Mouse (Mus musculus) MEL (cell line): ENCODE data around the gene Gnat1.

ENCODE experiments used
- BHLHE40 ChIP-seq: IDR thresholded peaks from 2 replicates; pipeline ENCODE4 v1.6.1; 2012; ENCODE audit warnings: low read depth, mild to moderate bottlenecking, inconsistent platforms, low read length, improper control_type of control experiment, borderline replicate concordance
- CTCF ChIP-seq, 3 experiments: IDR thresholded peaks in 2 of 3; conservative IDR thresholded peaks in 1 of 3; 2 replicates each; pipeline ENCODE4 v1.5.1; 2011 to 2012; ENCODE audit warnings: low read length in 3 of 3, low read depth in 2 of 3, mild to moderate bottlenecking in 2 of 3, improper control_type of control experiment in 1 of 3, inconsistent platforms in 1 of 3, mixed read lengths in 1 of 3, moderate library complexity in 1 of 3; ENCODE audit not compliant: control insufficient read depth in 1 of 3, insufficient read depth in 1 of 3, poor library complexity in 1 of 3, severe bottlenecking in 1 of 3
- EP300 ChIP-seq, 2 experiments: IDR thresholded peaks; 2 replicates each; pipeline ENCODE4 v1.6.1; 2011; ENCODE audit warnings: improper control_type of control experiment in 2 of 2, low read length in 2 of 2, low read depth in 1 of 2, mild to moderate bottlenecking in 1 of 2
- ETS1 ChIP-seq: IDR thresholded peaks from 2 replicates; pipeline ENCODE4 v1.6.1; 2012; ENCODE audit warnings: low read depth, mild to moderate bottlenecking, inconsistent platforms, low read length, improper control_type of control experiment, moderate library complexity
- JUND ChIP-seq: IDR thresholded peaks from 2 replicates; pipeline ENCODE4 v1.6.1; 2011; ENCODE audit warnings: low read depth, mild to moderate bottlenecking, improper control_type of control experiment, low read length
- MAX ChIP-seq: IDR thresholded peaks from 2 replicates; pipeline ENCODE4 v1.6.1; 2011; ENCODE audit warnings: low read length, improper control_type of control experiment
- MYB ChIP-seq: IDR thresholded peaks from 2 replicates; pipeline ENCODE4 v1.6.1; 2011; ENCODE audit warnings: mild to moderate bottlenecking, low read depth, low read length, improper control_type of control experiment
- NELFE ChIP-seq: IDR thresholded peaks from 2 replicates; pipeline ENCODE4 v1.6.1; 2011; ENCODE audit warnings: low read depth, low read length, improper control_type of control experiment
- POLR2A ChIP-seq, 2 experiments: IDR thresholded peaks; 2 replicates each; pipeline ENCODE4 v1.6.1; 2011 to 2012; ENCODE audit warnings: low read length in 2 of 2, mild to moderate bottlenecking in 2 of 2, control low read depth in 1 of 2, improper control_type of control experiment in 1 of 2, low read depth in 1 of 2, moderate library complexity in 1 of 2; ENCODE audit not compliant: control insufficient read depth in 1 of 2, insufficient read depth in 1 of 2, poor library complexity in 1 of 2
- POLR2AphosphoS2 ChIP-seq: IDR thresholded peaks from 2 replicates; pipeline ENCODE4 v1.6.1; 2011; ENCODE audit warnings: low read length, improper control_type of control experiment
- POLR2AphosphoS5 ChIP-seq: IDR thresholded peaks from 2 replicates; pipeline ENCODE4 v1.6.1; 2012; ENCODE audit warnings: low read depth, borderline replicate concordance, mild to moderate bottlenecking, inconsistent platforms, low read length, moderate library complexity, mixed read lengths
- TCF12 ChIP-seq: IDR thresholded peaks from 2 replicates; pipeline ENCODE4 v1.6.1; 2014; ENCODE audit warnings: low read depth, mild to moderate bottlenecking, inconsistent platforms, low read length, improper control_type of control experiment, moderate library complexity
- USF1 ChIP-seq: IDR thresholded peaks from 2 replicates; pipeline ENCODE4 v1.6.1; 2014; ENCODE audit warnings: low read depth, mild to moderate bottlenecking, inconsistent platforms, low read length, improper control_type of control experiment, moderate library complexity
- ZC3H11A ChIP-seq: IDR thresholded peaks from 2 replicates; pipeline ENCODE4 v1.6.1; 2012; ENCODE audit warnings: low read depth, mild to moderate bottlenecking, inconsistent platforms, low read length, improper control_type of control experiment

- TF ChIP-seq CTCF (IDR thresholded peaks at IDR 0.05 in 2 of 3, conservative IDR thresholded peaks at IDR 0.05 in 1 of 3; ENCODE audit: control insufficient read depth in 1 of 3, insufficient read depth in 1 of 3, low read depth in 2 of 3, low read length in 3 of 3, poor library complexity in 1 of 3, severe bottlenecking in 1 of 3) (no peak), USF1 (no peak), MYB (no peak), POLR2A (IDR thresholded peaks at IDR 0.05; ENCODE audit: control insufficient read depth in 1 of 2, insufficient read depth in 1 of 2, low read depth in 1 of 2, low read length in 2 of 2, poor library complexity in 1 of 2) (no peak), EP300 (IDR thresholded peaks at IDR 0.05; ENCODE audit: low read depth in 1 of 2, low read length in 2 of 2) (no peak), ETS1 (no peak), MAX (no peak), POLR2AphosphoS5 (no peak), ZC3H11A (no peak), TCF12 (no peak), BHLHE40 (no peak), POLR2AphosphoS2 (no peak), NELFE (no peak), JUND (no peak)
Measured at GRCm38 (mm10) chr9:107695441-107696105, 16.1 kb upstream of the Gnat1 start.
